Mouse (Mus musculus): ENCODE measurements at regions not wholly inside any gene's neighbourhood (a gene's known extent, or its start where the extent isn't known, plus 50 kb on each side); places are given as distances from the start of the nearest gene placed in this dataset.

DNA sequence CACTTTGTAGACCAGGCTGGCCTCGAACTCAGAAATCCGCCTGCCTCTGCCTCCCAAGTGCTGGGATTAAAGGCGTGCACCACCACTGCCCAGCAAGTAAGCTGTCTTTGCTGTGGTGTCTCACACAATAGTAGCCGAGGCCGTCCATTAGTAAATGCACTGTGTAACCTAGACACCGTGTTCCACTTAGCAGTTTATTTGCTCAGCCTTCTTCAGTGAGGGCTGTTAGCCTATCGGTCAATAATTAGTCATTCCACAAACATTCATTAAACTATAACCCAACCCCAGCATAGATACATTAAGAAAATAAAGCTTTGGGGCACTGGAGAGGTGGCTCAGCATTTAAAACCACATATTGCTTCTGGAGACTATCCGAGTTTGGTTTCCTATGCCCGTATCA is 102.0 kb downstream of the Rplp1 start:
- no peak overlapping the region for H3K27ac ChIP-seq (replicated peaks; ENCODE audit: low read depth, low read length)
- H3K36me3 ChIP-seq (ENCODE audit: control insufficient read depth, insufficient read depth, low read length), result no peaks in the 10 kb centered on the region
- DNase-seq (ENCODE audit: low spot score) (no peak), ATAC-seq (ENCODE audit: low FRiP score, low read depth) (no peak)
- H3K9me3 ChIP-seq (ENCODE audit: control insufficient read depth, low read length), result no peaks in the 10 kb centered on the region
- H3K27me3 ChIP-seq (ENCODE audit: control insufficient read depth, insufficient read depth, low read length), result no peaks in the 10 kb centered on the region
- H3K4me1 ChIP-seq (ENCODE audit: control insufficient read depth, insufficient read depth, low read length), result no peaks in the 10 kb centered on the region
- no peak for TF ChIP-seq POLR2A (IDR thresholded peaks at IDR 0.05; ENCODE audit: borderline replicate concordance, extremely low read depth, insufficient read depth, insufficient read length)
- H3K4me3 ChIP-seq (replicated peaks; ENCODE audit: low read length), result no peak overlapping the region
- H3K4me2 ChIP-seq (replicated peaks; ENCODE audit: low read depth, low read length, severe bottlenecking), result no peak overlapping the region
- H3K9ac ChIP-seq (ENCODE audit: low read depth, low read length, severe bottlenecking), result no peak overlapping the region
- WGBS, result 82% methylated on average over 9 of the region's 9 CpGs

GRCm38 (mm10) chr9:61810456-61810855 is 103.9 kb downstream of the Rplp1 start:
- no peak for TF ChIP-seq POLR2A (IDR thresholded peaks at IDR 0.05; ENCODE audit: borderline replicate concordance, extremely low read depth, insufficient read depth, insufficient read length)
- DNase-seq (ENCODE audit: low spot score) (no peak), ATAC-seq (ENCODE audit: low FRiP score, low read depth) (no peak)
- WGBS, result 84% methylated on average over 4 of the region's 4 CpGs
- Histone ChIP-seq H3K27ac (replicated peaks; ENCODE audit: low read depth, low read length) (no peak overlapping the region), H3K9me3 (ENCODE audit: control insufficient read depth, low read length) (no peaks in the 10 kb centered on the region), H3K4me1 (ENCODE audit: control insufficient read depth, insufficient read depth, low read length) (no peaks in the 10 kb centered on the region; the same call in 1 of the 2 replicates), H3K4me2 (replicated peaks; ENCODE audit: low read depth, low read length, severe bottlenecking) (no peak overlapping the region), H3K27me3 (ENCODE audit: control insufficient read depth, insufficient read depth, low read length) (no peaks in the 10 kb centered on the region), H3K9ac (ENCODE audit: low read depth, low read length, severe bottlenecking) (no peak overlapping the region), H3K4me3 (replicated peaks; ENCODE audit: low read length) (no peak overlapping the region), H3K36me3 (ENCODE audit: control insufficient read depth, insufficient read depth, low read length) (no peaks in the 10 kb centered on the region)

DNA sequence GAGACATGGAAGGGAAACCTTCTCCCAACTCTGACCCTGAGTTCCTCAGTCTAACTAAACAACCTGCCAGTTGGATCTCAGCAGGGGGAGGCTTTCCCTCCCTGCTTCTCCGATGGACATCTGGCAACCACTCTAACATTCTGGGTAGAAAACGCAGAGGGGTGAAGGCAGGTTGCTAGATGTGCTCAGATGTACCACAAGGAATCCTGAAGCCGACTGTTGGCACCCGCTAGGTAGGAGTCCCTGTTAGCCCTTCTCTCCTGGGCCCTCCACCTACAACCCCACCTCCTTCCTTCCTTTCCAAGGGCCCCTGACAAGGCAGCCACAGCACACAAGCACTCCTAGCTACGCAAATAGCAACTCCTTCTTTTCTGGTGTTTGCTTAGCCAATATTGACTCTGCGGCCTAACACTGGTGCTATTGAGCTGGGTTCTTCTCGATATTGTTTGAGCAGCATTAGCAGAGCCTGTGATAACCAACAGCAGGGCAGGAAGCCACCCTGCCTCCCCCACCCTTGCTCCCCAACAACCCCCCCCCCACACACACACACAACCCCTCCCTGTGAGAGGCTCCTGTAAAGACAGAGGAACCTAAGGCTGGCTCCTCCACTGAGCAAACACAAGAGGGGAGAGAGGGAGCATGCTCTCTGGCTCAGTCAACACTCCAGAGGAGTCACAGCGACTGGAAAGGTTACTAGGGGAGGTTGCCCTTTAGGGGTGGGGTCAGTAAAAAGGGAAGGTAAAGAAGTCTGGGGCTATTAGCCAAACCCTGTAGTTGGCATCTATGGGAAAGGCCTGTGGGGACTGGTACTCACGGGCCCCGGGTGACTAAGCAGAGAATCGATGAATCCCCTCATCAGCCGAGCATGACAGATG is 105.8 kb downstream of the Rplp1 start:
- DNase-seq (ENCODE audit: low spot score), result no peak

GRCm38 (mm10) chr9:61805971-61806370 is 108.4 kb downstream of the Rplp1 start:
- TF ChIP-seq POLR2A (IDR thresholded peaks at IDR 0.05; ENCODE audit: borderline replicate concordance, extremely low read depth, insufficient read depth, insufficient read length), result no peak
- no peaks in the 10 kb centered on the region for H3K27me3 ChIP-seq (ENCODE audit: control insufficient read depth, insufficient read depth, low read length)
- no peak for DNase-seq (ENCODE audit: low spot score)
- H3K4me2 ChIP-seq (replicated peaks; ENCODE audit: low read depth, low read length, severe bottlenecking), result no peak overlapping the region
- H3K4me3 ChIP-seq (replicated peaks; ENCODE audit: low read length), result no peak overlapping the region
- no peaks in the 10 kb centered on the region; the same call in 1 of the 2 replicates for H3K4me1 ChIP-seq (ENCODE audit: control insufficient read depth, insufficient read depth, low read length)
- H3K36me3 ChIP-seq (ENCODE audit: control insufficient read depth, insufficient read depth, low read length), result no peaks in the 10 kb centered on the region
- no peak overlapping the region for H3K27ac ChIP-seq (replicated peaks; ENCODE audit: low read depth, low read length)
- no peak overlapping the region for H3K9ac ChIP-seq (ENCODE audit: low read depth, low read length, severe bottlenecking)
- whole genome bisulfite sequencing, result 73% methylated on average over 2 of the region's 2 CpGs
- no peak for ATAC-seq (ENCODE audit: low FRiP score, low read depth)
- no peaks in the 10 kb centered on the region for H3K9me3 ChIP-seq (ENCODE audit: control insufficient read depth, low read length)

More for the DNA sequence above, 105.8 kb downstream of the Rplp1 start:
- Histone ChIP-seq H3K27me3 (ENCODE audit: control insufficient read depth, insufficient read depth, low read length) (no peaks in the 10 kb centered on the region), H3K9ac (ENCODE audit: low read depth, low read length, severe bottlenecking) (no peak overlapping the region), H3K9me3 (ENCODE audit: control insufficient read depth, low read length) (no peaks in the 10 kb centered on the region), H3K27ac (replicated peaks; ENCODE audit: low read depth, low read length) (no peak overlapping the region), H3K4me3 (replicated peaks; ENCODE audit: low read length) (no peak overlapping the region), H3K36me3 (ENCODE audit: control insufficient read depth, insufficient read depth, low read length) (no peaks in the 10 kb centered on the region), H3K4me2 (replicated peaks; ENCODE audit: low read depth, low read length, severe bottlenecking) (no peak overlapping the region), H3K4me1 (ENCODE audit: control insufficient read depth, insufficient read depth, low read length) (no peaks in the 10 kb centered on the region; the same call in 1 of the 2 replicates)
- ATAC-seq (ENCODE audit: low FRiP score, low read depth), result no peak
- TF ChIP-seq POLR2A (IDR thresholded peaks at IDR 0.05; ENCODE audit: borderline replicate concordance, extremely low read depth, insufficient read depth, insufficient read length), result no peak
- 79% methylated on average over 12 of the region's 12 CpGs for WGBS

- no peak for ATAC-seq (ENCODE audit: low FRiP score, low read depth)
- no peak overlapping the region for H3K27ac ChIP-seq (replicated peaks; ENCODE audit: low read depth, low read length)
- no peaks in the 10 kb centered on the region for H3K27me3 ChIP-seq (ENCODE audit: control insufficient read depth, insufficient read depth, low read length)
- H3K9ac ChIP-seq (ENCODE audit: low read depth, low read length, severe bottlenecking), result no peak overlapping the region
- no peak overlapping the region for H3K4me3 ChIP-seq (replicated peaks; ENCODE audit: low read length)
- TF ChIP-seq POLR2A (IDR thresholded peaks at IDR 0.05; ENCODE audit: borderline replicate concordance, extremely low read depth, insufficient read depth, insufficient read length), result no peak
- H3K9me3 ChIP-seq (ENCODE audit: control insufficient read depth, low read length), result no peaks in the 10 kb centered on the region
- no peaks in the 10 kb centered on the region for H3K36me3 ChIP-seq (ENCODE audit: control insufficient read depth, insufficient read depth, low read length)
- H3K4me1 ChIP-seq (ENCODE audit: control insufficient read depth, insufficient read depth, low read length), result no peaks in the 10 kb centered on the region; the same call in 1 of the 2 replicates
- no peak for DNase-seq (ENCODE audit: low spot score)
- no peak overlapping the region for H3K4me2 ChIP-seq (replicated peaks; ENCODE audit: low read depth, low read length, severe bottlenecking)
- WGBS, result 56% methylated on average over 3 of the region's 3 CpGs
These were observed 110.8 kb downstream of the Rplp1 start for GRCm38 (mm10) chr9:61803555-61803954.

Measured in limb, embryonic 14.5 days (tissue).